Mouse (Mus musculus) hematopoietic stem cell, adult 5-6 weeks (primary cell): Measurements from ENCODE around the gene Sdhaf1. TPM values are rescaled to one million over a fixed set of nuclear protein-coding genes. Genes with fewer than 3 reads are reported as not detected.

ENCODE experiments used
- ATAC-seq, 2 experiments: fragments of 125-278 bp in 1 of 2; replicated peaks in 1 of 2; 2 replicates each; pipeline ENCODE4 v1.8.0; 2016 to 2017; ENCODE audit warnings: inconsistent platforms in 2 of 2, mild to moderate bottlenecking in 2 of 2, moderate number of reproducible peaks in 2 of 2, low read depth in 1 of 2, moderate TSS enrichment in 1 of 2; ENCODE audit not compliant: low FRiP score in 2 of 2, poor library complexity in 2 of 2, severe bottlenecking in 2 of 2, insufficient read depth in 1 of 2, low TSS enrichment in 1 of 2
- total RNA-seq: library from RNA; stranded (forward); fragments of 172-1452, 232-1000 nt; gene quantifications from 2 replicates; pipeline ENCODE4 v1.2.3, GENCODE M21; 2017

The Sdhaf1 gene
- total RNA-seq, result 8.3 and 11.9 TPM in 2 replicates

DNA sequence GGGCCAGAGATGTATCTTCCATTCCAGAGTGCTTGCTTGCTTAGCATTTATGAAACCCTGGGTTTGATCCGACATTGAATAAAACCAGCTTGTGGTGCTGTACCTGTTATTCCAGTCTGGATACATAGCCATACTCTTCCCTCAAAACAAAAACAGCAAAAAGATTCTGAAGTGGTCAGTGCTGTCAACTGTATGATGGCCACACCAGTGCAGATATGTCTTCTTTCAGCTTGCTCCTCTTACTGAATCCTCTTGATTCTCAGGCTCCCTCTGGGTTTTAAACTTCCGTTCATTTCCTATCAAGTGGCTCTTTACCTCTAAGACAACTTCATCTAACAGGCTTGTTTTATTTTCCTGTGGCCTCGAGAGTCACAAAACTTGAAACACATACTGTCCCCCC is at the start of gene Sdhaf1:
Gene Sdhaf1 (minus strand): TSS at position 101 of the 400 bp plus-strand sequence.
- no peak for ATAC-seq

GRCm38 (mm10) chr7:30367466-30367865 is 43.8 kb upstream of the Sdhaf1 start:
- ATAC-seq, result no peak

DNA sequence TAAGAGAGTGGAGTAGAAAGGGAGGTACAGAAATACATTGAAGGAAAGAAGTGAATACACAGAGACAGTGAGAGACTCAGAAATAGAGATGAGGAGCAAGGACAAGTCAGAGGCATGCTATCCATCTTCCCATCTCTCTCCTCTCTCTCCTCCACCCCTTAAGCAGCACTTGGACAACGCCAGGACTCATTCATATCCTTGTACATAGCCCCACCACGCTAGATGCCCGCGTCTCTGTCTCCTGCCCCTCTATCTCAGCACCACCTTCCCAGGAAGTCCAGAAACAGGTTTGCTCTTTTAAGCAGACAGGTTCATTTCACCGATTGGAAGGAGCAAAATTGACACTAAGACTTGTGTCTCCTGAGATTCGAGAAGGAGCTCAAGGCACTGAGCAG is 39.6 kb upstream of the Sdhaf1 start:
- ATAC-seq, result no peak

DNA sequence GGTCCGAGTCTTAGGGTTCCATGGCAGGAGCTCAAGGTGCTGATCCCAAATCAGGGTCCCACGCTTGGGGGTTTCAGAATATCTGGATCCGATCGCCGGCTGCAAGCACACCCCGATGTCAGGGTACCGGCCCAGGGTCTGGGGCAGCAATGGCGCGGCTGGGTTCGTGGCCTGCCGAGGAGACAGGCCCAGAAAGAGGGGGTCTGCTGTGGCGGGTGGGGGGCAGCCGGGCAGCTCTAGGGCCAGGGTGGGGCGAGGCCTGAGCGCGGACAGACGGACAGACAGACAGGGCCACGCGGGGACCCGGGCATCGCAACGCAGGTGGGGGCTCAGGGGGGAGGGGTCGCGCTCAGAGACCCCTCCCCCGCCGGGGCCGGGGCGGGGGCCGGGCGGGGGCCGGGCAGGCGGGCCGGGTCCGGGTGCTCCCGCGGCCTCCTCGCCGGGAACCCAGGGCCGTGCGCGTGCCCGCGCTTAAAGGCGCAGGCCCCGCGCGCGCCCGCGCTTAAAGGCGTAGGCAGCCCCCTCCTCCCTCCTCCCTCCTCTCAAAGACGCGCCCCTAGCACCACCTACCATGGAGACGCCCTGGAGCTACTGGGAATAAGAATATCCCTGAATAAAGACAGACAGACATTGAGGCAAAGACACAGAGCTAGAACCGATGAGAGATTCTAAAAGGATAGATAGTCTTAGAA is 39.1 kb upstream of the Sdhaf1 start, which contains the start of gene Lrfn3:
Gene Lrfn3 (minus strand): TSS at position 121 of the 692 bp plus-strand sequence.
- ATAC-seq, result no peak

DNA sequence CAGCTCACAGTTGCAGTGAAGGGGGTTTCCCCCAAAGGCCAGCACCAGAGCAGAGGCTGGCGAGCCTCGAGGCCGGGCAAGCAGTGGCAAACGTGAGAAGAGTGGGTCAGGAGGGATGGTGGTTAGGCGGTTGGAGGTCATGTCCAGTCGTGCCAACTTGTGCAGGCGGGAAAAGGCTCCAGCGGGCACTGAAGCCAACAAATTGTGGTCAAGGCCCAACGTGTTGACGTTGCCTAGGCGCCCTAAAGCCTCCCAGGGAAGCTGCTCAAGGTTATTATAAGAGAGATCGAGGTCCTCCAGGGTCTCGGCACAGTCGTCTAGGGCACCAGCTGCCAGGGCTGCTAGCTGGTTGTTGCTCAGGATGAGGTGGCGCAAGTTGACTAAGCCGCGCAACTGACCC is 36.3 kb upstream of the Sdhaf1 start:
- ATAC-seq, result no peak

DNA sequence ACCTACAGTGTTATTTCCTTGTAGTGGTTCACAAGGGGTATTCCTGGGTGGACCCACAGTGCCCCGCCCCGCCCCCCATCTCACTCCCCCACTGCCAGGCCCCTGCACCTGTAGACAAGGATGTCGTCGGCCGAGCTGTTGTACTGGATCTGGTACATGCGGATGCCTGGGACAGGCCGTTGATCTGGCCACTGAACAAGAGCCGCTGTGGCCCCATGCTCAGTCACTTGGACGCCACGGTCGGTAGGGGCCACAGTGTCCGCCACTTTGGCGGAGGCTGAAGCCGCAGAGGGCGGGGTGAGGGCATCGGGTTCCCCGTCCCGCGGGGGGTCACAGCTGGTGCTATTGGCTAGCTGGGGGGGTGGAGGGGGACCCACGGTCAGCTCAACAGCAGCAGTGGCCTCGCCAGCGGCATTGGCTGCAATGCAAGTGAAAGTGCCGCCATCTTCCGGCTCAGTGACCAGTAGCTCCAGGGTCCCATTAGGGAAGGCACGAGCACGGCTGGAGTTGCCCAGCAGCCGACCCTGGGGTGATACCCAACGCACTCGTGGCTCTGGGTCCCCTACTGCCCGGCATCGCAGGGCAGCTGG is 35.7 kb upstream of the Sdhaf1 start:
- ATAC-seq, result no peak

DNA sequence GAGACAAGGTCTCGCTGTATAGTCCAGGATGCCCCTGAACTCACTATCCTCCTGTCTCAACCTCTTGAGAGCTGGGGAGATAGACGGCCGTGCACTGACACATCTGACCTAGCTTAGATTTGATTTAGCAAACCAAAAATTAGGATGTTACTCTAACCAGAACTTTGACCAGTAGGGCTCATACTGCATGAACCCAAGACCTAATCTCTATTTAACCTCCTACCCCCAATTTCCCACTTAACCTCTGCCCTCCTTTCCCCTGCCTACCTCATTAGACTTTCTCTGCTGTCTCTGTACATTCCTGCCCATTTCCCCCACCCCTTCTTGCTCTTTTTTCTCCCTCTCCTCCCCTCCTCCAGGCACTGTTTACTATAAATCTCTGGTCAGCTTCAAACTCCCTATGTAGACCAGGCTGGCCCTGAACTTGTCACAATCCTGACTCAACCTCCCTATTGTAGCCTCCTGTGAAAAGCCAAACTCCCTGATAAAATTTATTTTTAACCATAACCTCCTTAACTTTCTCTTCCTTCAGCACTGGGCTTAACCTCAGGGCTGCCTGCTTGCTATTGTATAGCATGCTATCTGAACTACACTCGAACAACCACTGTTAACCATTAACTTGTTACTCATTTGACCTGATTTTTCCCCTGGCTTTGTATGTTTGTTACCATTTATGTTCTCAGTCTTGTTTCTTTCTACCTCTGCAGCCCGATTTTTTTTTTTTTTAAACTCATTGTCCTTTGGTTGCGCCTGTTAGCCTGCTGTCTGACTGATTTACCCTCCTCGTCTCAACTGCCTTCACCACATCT is 34.9 kb upstream of the Sdhaf1 start:
- no peak for ATAC-seq

GRCm38 (mm10) chr7:30354059-30354458 is 30.4 kb upstream of the Sdhaf1 start:
- ATAC-seq, result no peak

- peak; percentile 56 to 63 for ATAC-seq
These were observed 29.7 kb upstream of the Sdhaf1 start for GRCm38 (mm10) chr7:30353279-30353822.

GRCm38 (mm10) chr7:30347828-30348227 is 24.1 kb upstream of the Sdhaf1 start:
- ATAC-seq, result peak; percentile 60 to 72

- ATAC-seq, result peak; percentile 43 to 63; a peak in 1 of 4 replicates
These were observed 23.1 kb upstream of the Sdhaf1 start for GRCm38 (mm10) chr7:30346635-30347379.

GRCm38 (mm10) chr7:30339432-30340109 is 15.9 kb upstream of the Sdhaf1 start:
- no peak for ATAC-seq

- ATAC-seq, result peak; percentile 48 to 59
These were observed 12.7 kb upstream of the Sdhaf1 start for GRCm38 (mm10) chr7:30336384-30336783.

GRCm38 (mm10) chr7:30335688-30336087 is 12.0 kb upstream of the Sdhaf1 start:
- no peak for ATAC-seq

DNA sequence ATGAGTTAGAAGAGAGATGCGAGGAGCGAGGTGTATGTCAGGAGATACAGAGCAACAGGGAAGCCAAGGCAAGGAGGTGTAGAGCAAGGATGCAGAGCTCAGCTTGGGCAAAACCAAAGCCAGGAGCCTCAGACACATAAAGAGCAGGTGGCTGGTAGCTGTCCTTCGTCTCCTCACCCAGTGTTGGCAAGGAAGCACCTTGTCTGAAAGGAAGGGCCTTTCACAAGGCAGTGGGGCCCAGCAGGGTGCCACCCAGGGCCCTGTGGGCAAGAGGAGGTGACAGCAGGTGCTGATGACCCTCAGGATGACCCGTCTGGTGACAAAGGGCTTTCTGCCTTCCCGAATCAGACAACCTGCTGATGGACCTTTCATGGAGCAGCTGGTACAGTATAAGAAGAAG is 10.9 kb upstream of the Sdhaf1 start:
- no peak for ATAC-seq

- peak; percentile 19 to 43; a peak in 3 of 4 replicates for ATAC-seq
These were observed 9.7 kb upstream of the Sdhaf1 start for GRCm38 (mm10) chr7:30333436-30333835.
